Mouse (Mus musculus): ENCODE data around the gene Gk5.

DNA sequence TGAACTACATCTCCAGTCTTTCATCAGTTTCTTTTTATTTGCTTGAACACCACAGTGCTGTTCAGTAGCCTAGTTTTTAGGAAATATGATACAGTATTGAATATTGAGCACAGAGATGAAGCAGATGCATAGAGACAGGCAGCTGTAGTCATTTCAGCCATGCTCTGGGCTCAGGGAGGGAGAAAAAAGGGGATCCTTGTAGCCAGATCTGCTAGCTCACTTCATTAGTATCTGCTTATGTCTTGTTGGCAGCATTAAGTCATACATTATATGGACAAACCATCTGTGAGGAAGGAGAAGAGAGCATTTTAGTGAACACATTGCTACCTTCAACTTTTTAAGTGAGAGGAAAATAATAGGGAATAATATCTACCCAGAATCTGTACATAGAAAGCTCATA is 101.3 kb downstream of the Gk5 start:
- no peak for TF ChIP-seq TAL1 (conservative IDR thresholded peaks at IDR 0.05; ENCODE audit: low read depth, low read length)
- no peak for TF ChIP-seq CTCF (IDR thresholded peaks at IDR 0.05; ENCODE audit: low read depth, low read length)
